Mouse (Mus musculus) liver, postnatal 0 days (tissue): Measurements from ENCODE around the gene Git2. TPM values are rescaled to one million over a fixed set of nuclear protein-coding genes. Genes with fewer than 3 reads are reported as not detected.
A peak's percentile ranks its signal among the peaks of the same experiment; 100 is the strongest.

Source experiments
- ATAC-seq: fragments of 200-750 bp; cut with Nextera tagmentation; 2 replicates; pipeline ENCODE4 v1.8.0; 2017; ENCODE audit warnings: mild to moderate bottlenecking, moderate library complexity
- DNase-seq: peaks from one replicate; pipeline ENCODE4 v3.0.0-alpha.2; 2016
- H3K27ac ChIP-seq: fragments of 300-500 bp; sonication (generic); 2 replicates; pipeline ENCODE4 v1.5.1; 2014; ENCODE audit warnings: antibody characterized with exemption, moderate library complexity, mild to moderate bottlenecking, low read depth
- H3K27me3 ChIP-seq: fragments of 300-500 bp; sonication (generic); 2 replicates; pipeline ENCODE4 v1.6.1; 2014; ENCODE audit warnings: low read length, control low read depth, mixed read lengths; ENCODE audit not compliant: insufficient read depth
- H3K36me3 ChIP-seq: fragments of 300-500 bp; sonication (generic); replicated peaks from 2 replicates; pipeline ENCODE4 v1.6.1; 2014; ENCODE audit warnings: mild to moderate bottlenecking, control low read depth, low read length, moderate library complexity, mixed read lengths; ENCODE audit not compliant: insufficient read depth
- H3K4me1 ChIP-seq: fragments of 300-500 bp; sonication (generic); 2 replicates; pipeline ENCODE4 v1.6.1; 2014; ENCODE audit warnings: antibody characterized with exemption, mild to moderate bottlenecking, control low read depth; ENCODE audit not compliant: insufficient read depth
- H3K4me2 ChIP-seq: fragments of 300-500 bp; sonication (generic); 2 replicates; pipeline ENCODE4 v1.6.1; 2014; ENCODE audit warnings: low read depth, mild to moderate bottlenecking, low read length, moderate library complexity, mixed read lengths
- H3K4me3 ChIP-seq: fragments of 300-500 bp; sonication (generic); 2 replicates; pipeline ENCODE4 v1.5.1; 2014; ENCODE audit warnings: low read depth, low read length
- H3K9ac ChIP-seq: fragments of 300-500 bp; sonication (generic); replicated peaks from 2 replicates; pipeline ENCODE4 v1.6.1; 2014; ENCODE audit warnings: mild to moderate bottlenecking, moderate library complexity
- H3K9me3 ChIP-seq: fragments of 300-500 bp; sonication (generic); 2 replicates; pipeline ENCODE4 v1.6.1; 2016; ENCODE audit warnings: mild to moderate bottlenecking, control low read depth, low read length, mixed read lengths
- CTCF ChIP-seq: sonication (generic); IDR thresholded peaks from 2 replicates; pipeline ENCODE4 v1.5.1; 2016; ENCODE audit warnings: antibody characterized with exemption, low read depth
- EP300 ChIP-seq: IDR thresholded peaks from 2 replicates; pipeline ENCODE4 v1.6.1; 2016; ENCODE audit warnings: antibody characterized with exemption, low read depth, mild to moderate bottlenecking
- WGBS: fragments of 180-500 bp; shearing (Covaris S2); extraction: QIAGEN DNeasy Blood & Tissue Kit; methylation state at CpG from one replicate; pipeline ENCODE4 v1.1.7; 2014; ENCODE audit not compliant: insufficient replicate concordance; 5-methylcytosine and 5-hydroxymethylcytosine counted together
- polyA plus RNA-seq: library from polyadenylated mRNA; unstranded; fragments of >200 nt; fragmentation: Nextera tagmentation; extraction: Ambion mirVana; gene quantifications from 2 replicates; pipeline ENCODE4 v1.2.1, GENCODE M21; 2015

Gene Git2
- polyA plus RNA-seq, 1 experiment from 2014 or later = 11.1 TPM

DNA sequence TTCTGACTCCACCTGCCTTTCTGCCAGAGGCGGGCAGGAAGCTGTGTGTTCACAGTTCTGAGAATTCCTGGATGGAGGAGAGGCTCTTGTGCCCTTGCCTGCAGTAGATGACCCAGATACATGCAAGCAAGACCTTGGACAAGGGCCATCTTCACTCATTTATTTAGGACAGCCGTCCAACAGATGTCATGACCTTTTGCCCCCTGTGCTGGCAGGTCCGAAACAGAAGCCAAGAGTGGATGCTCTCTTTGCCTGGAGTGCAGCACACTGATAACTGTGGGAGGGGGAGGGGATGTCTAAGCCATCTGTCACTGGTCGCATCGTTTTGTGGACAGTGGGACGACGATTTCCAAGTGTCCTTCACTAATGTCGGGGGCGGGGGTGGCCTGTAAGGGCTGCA is 19.9 kb upstream of the Git2 start:
- H3K36me3 ChIP-seq = peaks cover 66% of the 10 kb centered on the region
- peak; percentile 52 for DNase-seq

DNA sequence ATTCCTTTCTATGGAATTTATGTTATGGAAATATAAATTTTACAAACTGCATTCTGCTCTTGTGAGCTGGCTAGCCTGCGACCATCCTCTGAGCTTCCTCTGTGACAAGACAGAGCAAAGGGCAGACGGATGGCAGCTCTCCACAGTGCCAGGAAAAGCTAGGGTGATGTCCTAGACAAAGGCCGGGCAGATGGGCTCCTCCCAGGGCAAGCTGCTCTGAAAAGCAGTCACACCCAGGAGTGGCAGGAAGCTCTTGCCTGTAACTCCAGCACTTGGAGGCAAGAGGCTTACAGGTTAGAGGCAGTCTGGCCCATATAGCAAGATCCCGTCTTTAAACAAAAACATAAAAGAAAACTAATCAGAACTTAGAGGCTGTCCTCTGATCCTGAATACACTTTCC is 19.3 kb upstream of the Git2 start:
- Histone ChIP-seq H3K4me2 (no peak overlapping the region), H3K4me1 (peaks cover 20% of the 10 kb centered on the region), H3K27ac (peak overlapping the region; percentile 61), H3K4me3 (no peak overlapping the region), H3K27me3 (no peaks in the 10 kb centered on the region), H3K36me3 (peaks cover 65% of the 10 kb centered on the region), H3K9ac (no peak overlapping the region), H3K9me3 (no peaks in the 10 kb centered on the region)
- ATAC-seq (no peak), DNase-seq (no peak)
- no peak for TF ChIP-seq EP300
- no peak for TF ChIP-seq CTCF
- WGBS = 71% methylated on average over 4 of the region's 4 CpGs

More for the DNA sequence above, 19.9 kb upstream of the Git2 start:
- WGBS = 57% methylated on average over 9 of the region's 9 CpGs
- Histone ChIP-seq H3K27me3 (no peaks in the 10 kb centered on the region), H3K9ac (no peak overlapping the region), H3K4me2 (no peak overlapping the region), H3K4me1 (peaks cover 20% of the 10 kb centered on the region), H3K9me3 (no peaks in the 10 kb centered on the region), H3K4me3 (no peak overlapping the region), H3K27ac (peak overlapping the region; percentile 61; the same call in 1 of the 2 replicates)
- TF ChIP-seq CTCF (no peak), EP300 (no peak; the same call in 1 of the 2 replicates)
- ATAC-seq = peak; percentile 67

DNA sequence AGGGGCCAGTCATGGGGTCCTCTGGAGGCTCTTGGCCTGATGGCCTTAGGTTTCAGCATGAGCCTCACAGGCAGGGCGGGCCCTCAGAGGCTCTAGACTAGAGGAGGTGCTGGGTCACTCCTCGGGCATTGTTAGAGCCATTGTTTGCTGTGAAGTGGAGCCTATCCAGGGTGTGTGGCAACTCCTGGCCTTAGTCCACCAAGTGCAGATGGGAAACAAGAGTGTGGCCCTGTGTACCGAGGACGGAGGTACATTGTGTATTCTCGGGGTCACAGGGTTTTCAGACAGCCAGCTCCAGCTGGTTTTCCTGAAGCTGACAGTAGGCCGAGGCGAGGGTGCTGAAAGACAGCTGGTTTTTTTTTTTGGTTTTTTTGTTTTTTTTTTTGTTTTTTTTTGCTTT is 18.0 kb upstream of the Git2 start:
- Histone ChIP-seq H3K9me3 (no peaks in the 10 kb centered on the region), H3K9ac (no peak overlapping the region), H3K27ac (peak overlapping the region; percentile 49), H3K27me3 (no peaks in the 10 kb centered on the region), H3K4me3 (no peak overlapping the region), H3K4me1 (peaks cover 20% of the 10 kb centered on the region), H3K36me3 (peaks cover 69% of the 10 kb centered on the region), H3K4me2 (no peak overlapping the region)
- TF ChIP-seq CTCF (no peak), EP300 (peak; percentile 29; the same call in 1 of the 2 replicates)
- DNase-seq (peak; percentile 60), ATAC-seq (peak; percentile 69)
- 65% methylated on average over 7 of the region's 7 CpGs for WGBS

DNA sequence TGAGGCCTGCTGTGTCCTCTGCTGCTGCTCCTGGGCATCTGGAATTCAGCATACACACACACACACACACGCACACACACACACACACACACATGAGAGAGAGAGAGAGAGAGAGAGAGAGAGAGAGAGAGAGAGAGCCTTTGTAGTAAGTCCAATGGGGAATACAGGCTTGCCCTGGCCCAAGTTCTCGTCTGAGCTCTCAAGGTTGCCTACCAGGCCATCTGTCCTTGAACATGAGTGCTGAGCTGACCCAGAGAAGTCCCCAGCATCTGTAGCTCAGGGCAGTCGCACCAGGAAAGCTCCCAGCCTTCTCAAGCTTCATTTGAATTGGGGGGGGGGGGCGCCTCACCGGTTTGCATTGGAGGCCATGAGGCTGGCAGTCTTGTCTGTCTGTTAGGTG is 9.9 kb upstream of the Git2 start:
- no peak for DNase-seq
- Histone ChIP-seq H3K4me1 (peaks cover 38% of the 10 kb centered on the region), H3K9me3 (no peaks in the 10 kb centered on the region), H3K4me2 (peak overlapping the region; percentile 54), H3K9ac (peak overlapping the region; percentile 34), H3K4me3 (no peak overlapping the region), H3K27me3 (no peaks in the 10 kb centered on the region), H3K36me3 (peaks cover 38% of the 10 kb centered on the region), H3K27ac (peak overlapping the region; percentile 85)
- no peak for TF ChIP-seq CTCF
- TF ChIP-seq EP300 = no peak
- 37% methylated on average over 5 of the region's 5 CpGs for WGBS
- ATAC-seq = no peak

DNA sequence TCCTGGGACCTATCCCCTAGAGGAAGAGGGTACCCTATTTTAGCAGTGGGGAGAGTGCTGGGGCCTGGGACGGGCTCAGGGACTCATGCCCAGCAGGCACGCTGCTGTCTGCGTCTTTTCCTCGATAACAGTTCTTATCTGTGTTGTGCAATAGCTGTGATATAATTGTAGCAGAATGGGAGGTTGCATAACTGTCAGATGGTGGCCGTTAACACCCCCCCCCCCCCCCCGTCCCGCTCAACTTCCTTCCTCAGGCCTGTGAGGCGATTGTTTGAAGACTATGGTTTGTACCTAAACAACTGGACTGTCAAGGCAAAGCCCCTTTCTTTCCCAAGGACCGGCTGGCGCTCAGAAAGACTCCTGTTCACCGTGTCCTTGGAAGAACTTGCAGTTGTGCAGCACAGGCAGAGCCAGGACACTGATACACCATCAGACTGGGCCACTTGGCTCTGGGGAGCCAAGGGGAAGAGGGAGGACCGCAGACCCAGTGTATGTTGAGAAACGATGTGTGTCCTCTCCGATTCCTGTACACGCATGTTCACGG is 9.4 kb upstream of the Git2 start:
- no peaks in the 10 kb centered on the region for H3K27me3 ChIP-seq
- TF ChIP-seq CTCF (no peak), EP300 (peak; percentile 94)
- H3K9me3 ChIP-seq = no peaks in the 10 kb centered on the region
- peaks cover 38% of the 10 kb centered on the region for H3K36me3 ChIP-seq
- DNase-seq (peak; percentile 70), ATAC-seq (peak; percentile 77)
- 9% methylated on average over 16 of the region's 16 CpGs for WGBS
- peak overlapping the region; percentile 54 for H3K4me2 ChIP-seq
- H3K27ac ChIP-seq = peak overlapping the region; percentile 85
- peak overlapping the region; percentile 34 for H3K9ac ChIP-seq
- no peak overlapping the region for H3K4me3 ChIP-seq
- H3K4me1 ChIP-seq = peaks cover 40% of the 10 kb centered on the region

DNA sequence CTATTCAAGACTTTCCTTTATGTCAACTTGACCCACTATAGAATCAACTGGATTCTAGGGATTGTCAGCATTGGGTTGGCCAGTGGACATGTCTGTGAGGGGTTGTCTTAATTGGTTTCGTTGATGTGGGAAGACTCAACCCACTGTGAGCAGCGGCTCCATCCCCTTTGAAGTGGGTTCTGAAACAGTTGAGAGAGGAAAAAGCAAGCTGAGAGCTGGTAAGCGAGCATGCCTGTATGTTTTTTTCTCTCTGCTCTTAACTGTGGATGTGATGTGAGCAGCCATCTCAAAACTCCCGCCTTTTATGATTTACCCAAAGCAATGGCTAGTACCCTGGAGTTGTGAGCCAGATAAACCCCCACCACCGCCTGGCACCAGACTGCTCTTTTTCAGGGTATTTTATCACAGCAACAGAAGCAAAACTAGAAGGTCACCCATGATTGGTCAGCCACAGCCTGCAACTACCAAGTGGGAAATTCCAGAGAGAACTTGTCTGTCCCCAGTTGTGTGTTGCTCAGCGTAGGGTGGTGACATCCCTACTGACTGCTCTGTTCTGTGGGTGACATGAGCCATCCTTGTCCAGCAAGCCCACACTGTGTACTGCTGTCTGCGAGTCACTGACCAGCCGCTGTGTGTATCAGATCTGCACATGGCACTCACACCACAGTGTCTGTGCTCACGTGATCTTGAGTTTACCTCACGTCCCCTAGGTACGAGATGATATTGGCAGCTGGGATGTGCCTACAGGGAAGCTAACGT is 8.3 kb upstream of the Git2 start:
- Histone ChIP-seq H3K4me1 (peaks cover 44% of the 10 kb centered on the region), H3K27ac (peak overlapping the region; percentile 85), H3K4me2 (peak overlapping the region; percentile 54; the same call in 1 of the 2 replicates), H3K4me3 (no peak overlapping the region), H3K36me3 (peaks cover 26% of the 10 kb centered on the region), H3K27me3 (no peaks in the 10 kb centered on the region), H3K9ac (no peak overlapping the region), H3K9me3 (no peaks in the 10 kb centered on the region)
- DNase-seq = no peak
- 42% methylated on average over 12 of the region's 12 CpGs for WGBS
- peak; percentile 25 for ATAC-seq
- no peak for TF ChIP-seq CTCF
- TF ChIP-seq EP300 = no peak
